Mouse (Mus musculus) heart, embryonic 13.5 days (tissue): ENCODE data around the gene Ube2d1. TPM values are rescaled to one million over a fixed set of nuclear protein-coding genes. Genes with fewer than 3 reads are reported as not detected.

ENCODE experiments used
- ATAC-seq: fragments of 200-750 bp; cut with Nextera tagmentation; 2 replicates; pipeline ENCODE4 v1.8.0; 2017; ENCODE audit warnings: moderate TSS enrichment; ENCODE audit not compliant: insufficient number of reproducible peaks, low FRiP score, low TSS enrichment; ENCODE audit errors: extremely low read depth
- H3K27ac ChIP-seq: fragments of 300-500 bp; sonication (generic); replicated peaks from 2 replicates; pipeline ENCODE4 v1.5.1; 2015; ENCODE audit warnings: moderate library complexity, mild to moderate bottlenecking, inconsistent platforms
- H3K27me3 ChIP-seq: fragments of 300-500 bp; sonication (generic); replicated peaks from 2 replicates; pipeline ENCODE4 v1.6.1; 2015; ENCODE audit warnings: mild to moderate bottlenecking, inconsistent platforms
- H3K36me3 ChIP-seq: fragments of 300-500 bp; sonication (generic); 2 replicates; pipeline ENCODE4 v1.6.1; 2015; ENCODE audit warnings: mild to moderate bottlenecking, inconsistent platforms
- H3K4me1 ChIP-seq: fragments of 300-500 bp; sonication (generic); 2 replicates; pipeline ENCODE4 v1.6.1; 2015; ENCODE audit warnings: inconsistent platforms
- H3K4me2 ChIP-seq: fragments of 300-500 bp; sonication (generic); 2 replicates; pipeline ENCODE4 v1.6.1; 2015; ENCODE audit warnings: inconsistent platforms, mild to moderate bottlenecking, moderate library complexity
- H3K4me3 ChIP-seq: fragments of 300-500 bp; sonication (generic); 2 replicates; pipeline ENCODE4 v1.5.1; 2015; ENCODE audit warnings: moderate library complexity, mild to moderate bottlenecking, inconsistent platforms
- H3K9ac ChIP-seq: fragments of 300-500 bp; sonication (generic); 2 replicates; pipeline ENCODE4 v1.6.1; 2015; ENCODE audit warnings: inconsistent platforms, mild to moderate bottlenecking, moderate library complexity
- H3K9me3 ChIP-seq: fragments of 300-500 bp; sonication (generic); 2 replicates; pipeline ENCODE4 v1.6.1; 2016; ENCODE audit warnings: inconsistent platforms
- WGBS: fragments of 180-500 bp; shearing (Covaris S2); methylation state at CpG from one replicate; pipeline ENCODE4 v1.1.7; 2015; ENCODE audit warnings: mixed read lengths; 5-methylcytosine and 5-hydroxymethylcytosine counted together
- polyA plus RNA-seq: library from polyadenylated mRNA; unstranded; fragments of >200 nt; fragmentation: Nextera tagmentation; extraction: Ambion mirVana; gene quantifications from 2 replicates; pipeline ENCODE4 v1.2.1, GENCODE M21; 2015

Ube2d1 gene
- polyA plus RNA-seq, 1 experiment from 2014 or later, result 56.2 TPM

DNA sequence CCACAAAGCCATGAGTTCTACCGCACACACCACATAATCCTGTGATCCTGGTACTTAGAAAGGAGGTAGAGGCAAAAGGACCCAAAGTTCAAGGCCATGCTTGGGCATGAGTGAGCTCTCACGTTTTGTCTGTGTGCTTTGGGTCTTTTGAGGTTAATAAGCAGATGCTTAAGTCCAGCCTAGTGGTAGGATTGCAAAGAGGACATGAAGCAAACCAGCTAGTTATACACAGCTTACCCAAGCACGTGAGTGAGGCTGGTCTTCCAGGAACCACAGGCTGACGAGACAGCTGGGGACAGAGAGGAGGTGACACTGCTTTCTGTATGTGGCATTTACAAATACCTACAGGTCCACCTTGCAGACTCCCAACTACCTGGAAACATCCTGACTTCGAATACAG is 32.6 kb downstream of the Ube2d1 start:
- Histone ChIP-seq H3K4me1 (peaks cover 6% of the 10 kb centered on the region), H3K27me3 (no peaks in the 10 kb centered on the region), H3K9me3 (no peaks in the 10 kb centered on the region), H3K27ac (no peak overlapping the region), H3K9ac (no peak overlapping the region), H3K4me2 (no peak overlapping the region), H3K4me3 (no peak overlapping the region), H3K36me3 (peaks cover 33% of the 10 kb centered on the region)
- no peak for ATAC-seq
- WGBS, result 68% methylated on average over 5 of the region's 5 CpGs

DNA sequence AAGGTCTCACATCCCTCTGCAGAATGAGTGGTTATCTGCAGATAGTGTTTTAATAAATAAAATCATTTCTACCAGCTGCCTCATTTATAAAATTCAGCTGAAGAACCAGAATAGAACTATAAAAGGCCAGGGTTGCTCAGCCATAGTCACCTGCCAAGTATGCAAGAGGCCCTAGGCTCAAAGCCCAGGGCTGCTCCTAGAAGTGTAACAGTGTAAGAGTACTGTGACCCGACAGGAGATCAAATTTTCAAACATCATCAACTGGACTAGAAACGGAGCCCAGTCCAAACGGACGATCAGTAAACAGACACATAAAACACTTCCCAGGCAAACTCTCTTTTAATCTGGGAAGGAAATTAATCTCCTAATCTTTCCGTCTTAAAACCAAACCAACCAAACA is 33.2 kb downstream of the Ube2d1 start:
- no peak overlapping the region for H3K4me3 ChIP-seq
- H3K4me1 ChIP-seq, result peaks cover 6% of the 10 kb centered on the region
- no peak overlapping the region for H3K27ac ChIP-seq
- no peaks in the 10 kb centered on the region for H3K9me3 ChIP-seq
- H3K4me2 ChIP-seq, result no peak overlapping the region
- ATAC-seq, result no peak
- H3K27me3 ChIP-seq, result no peaks in the 10 kb centered on the region
- H3K36me3 ChIP-seq, result peaks cover 28% of the 10 kb centered on the region
- no peak overlapping the region for H3K9ac ChIP-seq
- 78% methylated on average over 5 of the region's 5 CpGs for WGBS

DNA sequence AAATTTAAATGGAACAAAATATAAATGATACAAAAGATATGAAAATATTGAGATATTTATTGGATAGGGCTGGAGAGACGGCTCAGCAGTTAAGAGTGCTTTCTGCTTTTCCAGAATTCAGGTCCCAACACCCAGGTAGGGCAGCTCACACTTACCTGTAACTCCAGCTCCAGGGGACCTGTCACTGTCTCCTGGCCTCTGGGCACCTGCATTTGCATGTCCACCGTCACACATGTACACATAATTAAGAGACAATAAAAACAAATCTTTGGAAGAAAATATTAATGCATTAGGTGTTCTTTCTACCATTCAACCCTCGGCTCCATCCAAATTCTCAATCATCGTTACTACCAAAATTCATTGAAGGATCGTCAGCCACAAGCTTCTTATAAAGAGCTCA is 33.8 kb downstream of the Ube2d1 start:
- Histone ChIP-seq H3K4me3 (no peak overlapping the region), H3K9me3 (no peaks in the 10 kb centered on the region), H3K27me3 (no peaks in the 10 kb centered on the region), H3K36me3 (peaks cover 22% of the 10 kb centered on the region), H3K27ac (no peak overlapping the region), H3K9ac (no peak overlapping the region), H3K4me2 (no peak overlapping the region), H3K4me1 (peaks cover 6% of the 10 kb centered on the region)
- ATAC-seq, result no peak
- WGBS, result 80% methylated on average over 5 of the region's 5 CpGs

DNA sequence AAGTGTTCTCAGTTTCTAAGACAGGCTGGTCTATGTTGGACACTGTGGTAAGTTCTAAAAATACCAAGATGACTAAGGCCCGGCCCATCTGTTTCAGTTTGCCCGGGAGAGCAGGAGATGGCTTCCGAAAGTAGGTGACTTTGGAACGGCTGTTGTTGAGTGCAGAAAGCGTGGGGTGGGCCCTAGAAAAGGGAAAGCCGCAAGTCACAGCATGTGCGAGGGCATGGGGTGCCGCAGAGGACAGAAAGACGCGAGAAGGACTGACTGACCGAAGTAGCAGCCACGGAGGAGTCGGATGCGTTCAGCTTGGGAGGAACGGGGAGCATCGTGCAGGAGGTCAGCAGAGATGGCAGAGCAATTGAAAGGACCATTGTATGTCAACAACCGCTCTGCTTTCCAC is 34.6 kb downstream of the Ube2d1 start:
- Histone ChIP-seq H3K36me3 (peaks cover 15% of the 10 kb centered on the region), H3K9me3 (no peaks in the 10 kb centered on the region), H3K9ac (peak overlapping the region; percentile 62), H3K4me3 (peak overlapping the region; percentile 29), H3K4me2 (peak overlapping the region; percentile 46), H3K4me1 (peaks cover 6% of the 10 kb centered on the region), H3K27ac (0 out of 2 replicates have a peak overlapping the region, but pooled peaks have one; percentile 12), H3K27me3 (no peaks in the 10 kb centered on the region)
- WGBS, result 63% methylated on average over 17 of the region's 17 CpGs
- ATAC-seq, result no peak

DNA sequence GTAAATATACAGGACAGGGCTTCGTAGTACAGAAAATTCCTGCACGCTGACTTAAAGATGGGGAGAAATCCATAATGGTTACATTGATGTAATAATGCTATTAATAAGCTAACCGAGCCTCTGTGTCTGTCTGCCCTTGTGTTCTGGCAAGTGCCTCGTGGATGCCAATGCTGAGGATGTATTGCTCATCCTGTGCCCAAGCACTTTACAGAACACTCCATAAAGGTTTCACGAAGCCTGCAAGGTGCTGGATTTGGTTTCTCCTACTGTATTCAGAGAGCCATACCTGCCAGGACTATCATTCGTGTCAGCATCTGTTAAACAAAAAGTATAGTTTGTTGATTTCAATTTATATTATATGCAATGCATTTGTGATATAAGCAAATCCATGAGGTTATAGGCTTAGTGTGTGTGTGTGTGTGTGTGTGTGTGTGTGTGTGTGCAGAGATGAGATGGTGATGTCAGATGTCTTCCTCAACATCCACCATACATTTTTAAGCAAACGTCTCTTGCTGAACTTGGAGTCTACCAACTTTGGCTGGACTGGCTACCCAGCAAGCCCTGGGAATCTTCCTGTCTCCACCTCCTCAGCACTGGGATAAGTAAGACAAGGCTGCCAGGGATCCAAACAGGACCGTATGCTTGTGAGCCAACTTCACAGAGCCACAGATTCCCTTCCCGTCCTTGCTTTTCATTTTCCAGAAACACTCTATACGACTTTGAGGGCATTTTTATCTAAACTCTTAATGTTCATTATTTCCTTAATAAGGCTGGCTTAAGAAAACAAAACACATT is 35.8 kb downstream of the Ube2d1 start:
- H3K27ac ChIP-seq, result no peak overlapping the region
- WGBS, result 66% methylated on average over 10 of the region's 10 CpGs

DNA sequence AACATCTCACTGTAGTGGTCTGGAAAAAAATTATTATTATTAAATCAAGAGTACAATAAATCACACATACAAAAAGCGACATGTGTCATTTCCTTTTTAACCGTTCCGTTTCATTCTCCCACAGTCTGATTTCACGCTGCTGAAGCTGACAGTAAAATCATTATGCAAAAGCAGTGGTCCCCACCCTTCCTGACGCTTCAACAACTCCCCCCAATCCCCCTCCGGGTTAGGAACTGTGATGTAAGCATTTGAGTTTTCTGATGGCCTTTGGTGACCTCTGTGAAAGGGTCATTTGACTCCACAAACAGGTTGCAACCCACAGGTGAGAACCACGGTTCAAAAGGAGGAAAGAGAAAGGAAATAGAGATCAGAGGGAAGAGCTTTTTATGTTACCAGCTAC is 38.1 kb downstream of the Ube2d1 start:
- Histone ChIP-seq H3K4me1 (peaks cover 6% of the 10 kb centered on the region), H3K9ac (no peak overlapping the region), H3K27me3 (peaks cover under 1% of the 10 kb centered on the region; the same call in 1 of the 2 replicates), H3K27ac (no peak overlapping the region), H3K36me3 (no peaks in the 10 kb centered on the region), H3K4me3 (no peak overlapping the region), H3K4me2 (no peak overlapping the region), H3K9me3 (no peaks in the 10 kb centered on the region)
- ATAC-seq, result no peak
- 47% methylated on average over 7 of the region's 7 CpGs for WGBS

More for the DNA sequence above, 35.8 kb downstream of the Ube2d1 start:
- no peak overlapping the region for H3K9ac ChIP-seq
- no peak for ATAC-seq
- H3K4me2 ChIP-seq, result no peak overlapping the region
- no peak overlapping the region for H3K4me3 ChIP-seq
- H3K9me3 ChIP-seq, result no peaks in the 10 kb centered on the region
- H3K4me1 ChIP-seq, result peaks cover 6% of the 10 kb centered on the region
- H3K36me3 ChIP-seq, result peaks cover 5% of the 10 kb centered on the region
- H3K27me3 ChIP-seq, result no peaks in the 10 kb centered on the region

DNA sequence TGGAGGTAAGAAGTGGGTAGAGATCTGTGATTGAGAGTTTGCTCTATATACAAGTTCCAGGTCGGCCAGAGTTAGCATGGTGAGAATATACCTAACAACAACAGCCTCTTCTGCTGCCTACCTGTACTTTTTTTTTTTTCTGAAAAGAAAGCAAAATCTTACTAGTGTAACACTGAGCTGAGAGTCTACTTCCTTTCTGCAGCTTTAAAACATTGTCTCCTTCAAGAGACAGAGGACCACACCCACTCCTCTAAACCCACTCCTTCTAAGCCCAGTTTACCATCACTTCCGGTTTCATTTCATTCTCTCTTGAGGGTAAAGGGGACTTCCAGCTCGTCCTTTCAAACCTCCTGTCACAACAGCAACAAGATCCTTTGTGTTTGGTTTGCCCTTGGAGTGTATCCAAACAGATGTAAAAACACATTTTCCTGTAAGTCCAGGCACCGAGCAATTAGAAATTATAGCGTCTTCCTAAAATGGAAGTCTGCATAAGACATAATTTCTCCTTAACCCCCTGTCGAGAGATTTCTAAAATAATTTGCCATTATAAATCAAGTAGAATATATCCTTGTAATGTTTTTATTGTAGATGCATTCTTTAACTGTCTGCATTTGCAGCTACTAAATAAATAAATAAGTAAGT is 45.5 kb downstream of the Ube2d1 start:
- WGBS, result 51% methylated on average over 6 of the region's 6 CpGs
- H3K4me2 ChIP-seq, result no peak overlapping the region

DNA sequence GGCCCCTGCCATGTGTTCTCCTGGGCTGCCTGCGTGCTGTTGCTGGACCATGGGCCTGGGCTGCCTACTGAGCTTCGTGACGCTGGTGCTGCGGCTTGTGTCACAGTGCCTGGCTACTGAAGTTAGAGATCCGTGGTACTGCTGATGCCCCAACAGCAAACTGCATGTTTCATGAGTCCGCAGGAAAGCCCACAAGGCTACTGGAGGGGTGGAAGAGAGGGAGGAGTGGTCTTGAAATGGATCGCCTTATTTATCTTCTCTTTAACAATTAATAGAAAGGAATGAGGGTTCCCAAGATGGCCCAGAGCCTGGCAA is 46.9 kb downstream of the Ube2d1 start, which contains the start of gene Tfam:
Tfam (minus strand) TSS at position 41 of the 315 bp plus-strand sequence.
- Histone ChIP-seq H3K9me3 (no peaks in the 10 kb centered on the region), H3K4me3 (peak within 1 kb of the TSS; percentile 97), H3K36me3 (peaks cover 27% of the 10 kb centered on the region), H3K4me2 (peak within 1 kb of the TSS; percentile 80), H3K9ac (peak within 1 kb of the TSS; percentile 98), H3K27me3 (peaks cover 12% of the 10 kb centered on the region; the same call in 1 of the 2 replicates), H3K4me1 (peaks cover 11% of the 10 kb centered on the region), H3K27ac (peak within 1 kb of the TSS; percentile 84)
- no peak for ATAC-seq
- WGBS, result 5% methylated on average over 7 of the region's 7 CpGs

More for the DNA sequence above, 45.5 kb downstream of the Ube2d1 start:
- H3K4me1 ChIP-seq, result peaks cover 11% of the 10 kb centered on the region
- H3K9me3 ChIP-seq, result no peaks in the 10 kb centered on the region
- H3K27ac ChIP-seq, result no peak overlapping the region
- no peak overlapping the region for H3K9ac ChIP-seq
- peaks cover 13% of the 10 kb centered on the region for H3K36me3 ChIP-seq
- peaks cover 12% of the 10 kb centered on the region; the same call in 1 of the 2 replicates for H3K27me3 ChIP-seq
- H3K4me3 ChIP-seq, result no peak overlapping the region
- no peak for ATAC-seq

DNA sequence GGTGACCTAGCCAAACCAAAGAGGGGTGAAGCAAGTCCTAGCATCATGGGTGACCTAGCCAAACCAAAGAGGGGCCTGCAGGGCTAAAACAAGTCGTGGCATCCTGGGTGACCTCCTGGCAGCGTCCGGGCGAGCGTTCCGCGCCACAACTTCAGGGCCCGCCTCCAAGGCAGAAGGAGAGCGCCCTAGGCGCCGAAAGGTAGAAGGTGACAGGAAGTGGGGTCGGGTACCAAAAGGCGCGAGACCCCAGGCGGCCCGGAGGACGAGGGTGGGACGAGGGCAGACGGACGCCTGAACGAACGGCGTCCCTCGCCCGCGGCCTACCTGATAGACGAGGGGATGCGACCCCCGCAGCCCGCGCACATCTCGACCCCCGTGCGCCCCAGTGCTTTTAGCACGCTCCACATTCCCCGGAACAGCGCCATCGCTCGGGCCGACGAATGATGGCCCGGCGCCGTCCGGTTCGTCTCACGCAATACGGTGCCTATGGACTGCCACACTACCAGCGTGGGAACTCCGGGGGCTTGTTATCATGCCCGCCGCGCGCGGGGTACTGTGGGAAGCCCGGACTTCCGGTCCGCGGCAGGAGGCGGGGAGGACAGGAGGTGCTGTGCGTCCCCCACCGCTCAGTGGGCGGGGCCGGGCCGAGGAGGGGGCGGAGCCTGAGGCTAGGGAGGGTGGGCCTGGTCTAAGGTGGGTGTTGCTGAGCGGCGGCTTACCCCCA is 47.4 kb downstream of the Ube2d1 start:
- H3K9ac ChIP-seq, result peak overlapping the region; percentile 98
- H3K4me1 ChIP-seq, result peaks cover 11% of the 10 kb centered on the region
- H3K9me3 ChIP-seq, result no peaks in the 10 kb centered on the region
- peak overlapping the region; percentile 80 for H3K4me2 ChIP-seq
- peaks cover 32% of the 10 kb centered on the region for H3K36me3 ChIP-seq
- peak overlapping the region; percentile 84 for H3K27ac ChIP-seq
- H3K27me3 ChIP-seq, result peaks cover 12% of the 10 kb centered on the region; the same call in 1 of the 2 replicates
- WGBS, result under 1% methylated on average over 67 of the region's 68 CpGs
- peak overlapping the region; percentile 97 for H3K4me3 ChIP-seq
- peak; percentile 95 for ATAC-seq

DNA sequence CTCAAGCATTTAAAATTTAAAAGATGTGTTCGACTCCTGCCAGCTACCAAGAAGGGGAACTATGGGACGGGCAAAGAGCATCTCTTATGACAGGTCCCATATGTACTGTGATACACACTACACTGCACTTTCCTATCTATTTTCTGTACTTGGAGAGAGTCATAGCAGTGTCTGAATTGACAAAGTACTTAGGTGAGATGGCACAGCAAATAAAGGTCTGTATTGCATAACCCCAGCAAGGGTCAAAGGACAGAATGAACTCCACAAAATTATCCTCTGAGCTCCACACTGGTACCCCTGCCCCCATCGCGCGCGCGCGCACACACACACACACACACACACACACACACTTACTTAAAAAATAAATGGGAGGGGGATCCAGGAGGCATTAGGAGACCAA is 51.0 kb downstream of the Ube2d1 start:
- Histone ChIP-seq H3K27me3 (no peaks in the 10 kb centered on the region), H3K27ac (no peak overlapping the region), H3K4me3 (no peak overlapping the region), H3K9ac (no peak overlapping the region), H3K4me2 (no peak overlapping the region), H3K4me1 (peaks cover 11% of the 10 kb centered on the region), H3K9me3 (no peaks in the 10 kb centered on the region), H3K36me3 (peaks cover 63% of the 10 kb centered on the region)
- WGBS, result 97% methylated on average over 8 of the region's 8 CpGs
- no peak for ATAC-seq

DNA sequence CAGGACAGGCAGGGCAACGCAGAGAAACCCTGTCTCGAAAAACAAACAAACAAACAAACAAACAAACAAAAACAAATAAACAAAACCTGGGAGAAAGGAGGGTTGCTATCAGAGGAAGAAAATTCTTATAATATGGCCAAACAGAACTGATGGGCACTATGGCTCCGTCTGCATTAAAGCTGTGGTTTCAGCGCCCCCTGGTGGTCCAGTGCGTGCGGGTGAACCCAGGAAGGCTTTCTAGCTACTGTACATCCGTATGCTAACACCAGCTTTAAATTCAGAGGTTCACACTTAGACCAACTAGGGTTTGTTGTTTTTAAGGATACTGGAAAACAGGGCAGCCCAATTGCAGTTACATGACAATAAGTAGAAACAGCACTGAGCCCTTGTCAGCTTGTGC is 59.2 kb downstream of the Ube2d1 start:
- Histone ChIP-seq H3K27me3 (no peaks in the 10 kb centered on the region), H3K4me3 (no peak overlapping the region), H3K4me1 (peaks cover 7% of the 10 kb centered on the region; the same call in 1 of the 2 replicates), H3K9me3 (no peaks in the 10 kb centered on the region), H3K36me3 (peaks cover 80% of the 10 kb centered on the region), H3K9ac (no peak overlapping the region), H3K4me2 (no peak overlapping the region), H3K27ac (no peak overlapping the region)
- ATAC-seq, result no peak
- WGBS, result 40% methylated on average over 7 of the region's 7 CpGs
